Mouse (Mus musculus) kidney, postnatal 0 days (tissue): ENCODE measurements around the gene Mpg. TPM values are rescaled to one million over a fixed set of nuclear protein-coding genes. Genes with fewer than 3 reads are reported as not detected.

Experiments
- ATAC-seq: fragments of 200-750 bp; cut with Nextera tagmentation; replicated peaks from 2 replicates; pipeline ENCODE4 v1.8.0; 2017; ENCODE audit warnings: low read depth, moderate number of reproducible peaks, moderate TSS enrichment, moderate library complexity; ENCODE audit not compliant: low FRiP score
- DNase-seq: peaks from one replicate; pipeline ENCODE4 v3.0.0-alpha.2; 2016; ENCODE audit warnings: low spot score
- H3K27ac ChIP-seq: fragments of 300-500 bp; sonication (generic); 2 replicates; pipeline ENCODE4 v1.5.1; 2014; ENCODE audit warnings: mild to moderate bottlenecking
- H3K27me3 ChIP-seq: fragments of 300-500 bp; sonication (generic); 2 replicates; pipeline ENCODE4 v1.6.1; 2014; ENCODE audit warnings: low read length, mixed read lengths; ENCODE audit not compliant: insufficient read depth
- H3K36me3 ChIP-seq: fragments of 300-500 bp; sonication (generic); 2 replicates; pipeline ENCODE4 v1.6.1; 2014; ENCODE audit warnings: low read length, mixed read lengths; ENCODE audit not compliant: insufficient read depth
- H3K4me1 ChIP-seq: fragments of 300-500 bp; sonication (generic); replicated peaks from 2 replicates; pipeline ENCODE4 v1.6.1; 2014; ENCODE audit warnings: antibody characterized with exemption, low read length, mixed read lengths; ENCODE audit not compliant: insufficient read depth
- H3K4me2 ChIP-seq: fragments of 300-500 bp; sonication (generic); 2 replicates; pipeline ENCODE4 v1.6.1; 2014; ENCODE audit warnings: mild to moderate bottlenecking, low read length, moderate library complexity, mixed read lengths
- H3K4me3 ChIP-seq: fragments of 300-500 bp; sonication (generic); replicated peaks from 2 replicates; pipeline ENCODE4 v1.5.1; 2014; ENCODE audit warnings: low read depth, low read length
- H3K9ac ChIP-seq: fragments of 300-500 bp; sonication (generic); 2 replicates; pipeline ENCODE4 v1.6.1; 2014; ENCODE audit warnings: low read depth, low read length
- H3K9me3 ChIP-seq: fragments of 300-500 bp; sonication (generic); replicated peaks from 2 replicates; pipeline ENCODE4 v1.6.1; 2016; ENCODE audit warnings: low read length, inconsistent platforms, mixed read lengths
- CTCF ChIP-seq: IDR thresholded peaks from 2 replicates; pipeline ENCODE4 v1.5.1; 2016; ENCODE audit warnings: antibody characterized with exemption, low read depth, mild to moderate bottlenecking, moderate library complexity
- WGBS: fragments of 180-500 bp; shearing (Covaris S2); extraction: QIAGEN DNeasy Blood & Tissue Kit; methylation state at CpG from one replicate; pipeline ENCODE4 v1.1.7; 2014; 5-methylcytosine and 5-hydroxymethylcytosine counted together
- polyA plus RNA-seq: library from polyadenylated mRNA; unstranded; fragments of >200 nt; fragmentation: Nextera tagmentation; extraction: Ambion mirVana; gene quantifications from 2 replicates; pipeline ENCODE4 v1.2.1, GENCODE M21; 2015

The Mpg gene
- polyA plus RNA-seq, 1 experiment from 2014 or later, result 33.0 TPM

GRCm38 (mm10) chr11:32227041-32227440, 736 bp downstream of the Mpg start:
- H3K27ac ChIP-seq, result peak overlapping the region; percentile 89
- TF ChIP-seq CTCF, result no peak
- peak overlapping the region; percentile 88 for H3K9ac ChIP-seq
- H3K36me3 ChIP-seq, result peaks cover 17% of the 10 kb centered on the region; the same call in 1 of the 2 replicates
- peak overlapping the region; percentile 71 for H3K4me3 ChIP-seq
- H3K4me2 ChIP-seq, result peak overlapping the region; percentile 87
- WGBS, result 29% methylated on average over 1 of the region's 1 CpGs
- H3K9me3 ChIP-seq, result no peaks in the 10 kb centered on the region
- H3K4me1 ChIP-seq, result peaks cover 27% of the 10 kb centered on the region
- no peak for ATAC-seq
- H3K27me3 ChIP-seq, result no peaks in the 10 kb centered on the region
- no peak for DNase-seq

GRCm38 (mm10) chr11:32227555-32227954, 1.2 kb downstream of the Mpg start:
- H3K4me1 ChIP-seq, result peaks cover 22% of the 10 kb centered on the region

GRCm38 (mm10) chr11:32228292-32228845, 2.1 kb downstream of the Mpg start:
- peaks cover 16% of the 10 kb centered on the region for H3K4me1 ChIP-seq
- no peak overlapping the region for H3K4me3 ChIP-seq
- H3K9me3 ChIP-seq, result no peaks in the 10 kb centered on the region
- H3K9ac ChIP-seq, result no peak overlapping the region
- DNase-seq (no peak), ATAC-seq (no peak)
- H3K27ac ChIP-seq, result no peak overlapping the region
- WGBS, result 93% methylated on average over 3 of the region's 3 CpGs
- no peak for TF ChIP-seq CTCF
- no peaks in the 10 kb centered on the region for H3K27me3 ChIP-seq
- H3K4me2 ChIP-seq, result no peak overlapping the region
- peaks cover 26% of the 10 kb centered on the region; the same call in 1 of the 2 replicates for H3K36me3 ChIP-seq

More at GRCm38 (mm10) chr11:32227555-32227954, 1.2 kb downstream of the Mpg start:
- no peak overlapping the region for H3K4me3 ChIP-seq
- no peak overlapping the region for H3K9ac ChIP-seq
- H3K27ac ChIP-seq, result no peak overlapping the region
- H3K9me3 ChIP-seq, result no peaks in the 10 kb centered on the region
- no peak for DNase-seq
- H3K4me2 ChIP-seq, result peak overlapping the region; percentile 87
- 82% methylated on average over 9 of the region's 9 CpGs for WGBS
- TF ChIP-seq CTCF, result no peak
- ATAC-seq, result no peak
- H3K27me3 ChIP-seq, result no peaks in the 10 kb centered on the region
- H3K36me3 ChIP-seq, result peaks cover 21% of the 10 kb centered on the region; the same call in 1 of the 2 replicates

GRCm38 (mm10) chr11:32230220-32230619, 3.9 kb downstream of the Mpg start:
- peak; percentile 7; the same call in 1 of the 2 replicates for TF ChIP-seq CTCF
- Histone ChIP-seq H3K27ac (no peak overlapping the region), H3K4me3 (no peak overlapping the region), H3K4me1 (peaks cover 10% of the 10 kb centered on the region; the same call in 1 of the 2 replicates), H3K36me3 (peaks cover 40% of the 10 kb centered on the region), H3K9me3 (no peaks in the 10 kb centered on the region), H3K9ac (no peak overlapping the region), H3K27me3 (no peaks in the 10 kb centered on the region), H3K4me2 (no peak overlapping the region)
- WGBS, result 79% methylated on average over 4 of the region's 4 CpGs
- DNase-seq (no peak), ATAC-seq (no peak)

- Histone ChIP-seq H3K9me3 (no peaks in the 10 kb centered on the region), H3K4me1 (0 out of 2 replicates have a peak, but pooled peaks cover 3% of the 10 kb centered on the region), H3K27me3 (no peaks in the 10 kb centered on the region), H3K4me2 (no peak overlapping the region), H3K36me3 (peaks cover 42% of the 10 kb centered on the region), H3K4me3 (no peak overlapping the region), H3K9ac (no peak overlapping the region), H3K27ac (no peak overlapping the region)
- no peak for ATAC-seq
- 87% methylated on average over 2 of the region's 2 CpGs for WGBS
- DNase-seq, result no peak
- no peak for TF ChIP-seq CTCF
Observed at GRCm38 (mm10) chr11:32231125-32231524, 4.8 kb downstream of the Mpg start.

- no peaks in the 10 kb centered on the region for H3K27me3 ChIP-seq
- DNase-seq (peak; percentile 56), ATAC-seq (0 out of 2 replicates have a peak, but pooled peaks have one; percentile 41)
- H3K4me2 ChIP-seq, result no peak overlapping the region
- TF ChIP-seq CTCF, result no peak
- peaks cover 42% of the 10 kb centered on the region for H3K36me3 ChIP-seq
- H3K9me3 ChIP-seq, result no peaks in the 10 kb centered on the region
- WGBS, result 79% methylated on average over 10 of the region's 10 CpGs
- H3K27ac ChIP-seq, result no peak overlapping the region; the same call in 1 of the 2 replicates
- 0 out of 2 replicates have a peak, but pooled peaks cover 3% of the 10 kb centered on the region for H3K4me1 ChIP-seq
- no peak overlapping the region for H3K4me3 ChIP-seq
- no peak overlapping the region for H3K9ac ChIP-seq
Observed at GRCm38 (mm10) chr11:32232848-32233247, 6.5 kb downstream of the Mpg start.

- whole genome bisulfite sequencing, result 89% methylated on average over 3 of the region's 3 CpGs
- no peak for TF ChIP-seq CTCF
Observed at GRCm38 (mm10) chr11:32233895-32234294, 7.6 kb downstream of the Mpg start.

More at GRCm38 (mm10) chr11:32233895-32234294, 7.6 kb downstream of the Mpg start:
- DNase-seq (no peak), ATAC-seq (no peak)
- H3K4me3 ChIP-seq, result no peak overlapping the region
- H3K4me2 ChIP-seq, result no peak overlapping the region
- H3K9me3 ChIP-seq, result no peaks in the 10 kb centered on the region
- H3K27ac ChIP-seq, result no peak overlapping the region
- H3K9ac ChIP-seq, result no peak overlapping the region
- H3K4me1 ChIP-seq, result 0 out of 2 replicates have a peak, but pooled peaks cover 3% of the 10 kb centered on the region
- peaks cover 42% of the 10 kb centered on the region for H3K36me3 ChIP-seq
- no peaks in the 10 kb centered on the region for H3K27me3 ChIP-seq
